Mouse (Mus musculus): ENCODE measurements at regions not wholly inside any gene's neighbourhood (a gene's known extent, or its start where the extent isn't known, plus 50 kb on each side); places are given as distances from the start of the nearest gene placed in this dataset.

GRCm38 (mm10) chr1:121618550-121618949, 50.8 kb upstream of the Ddx18 start:
- no peak for DNase-seq (ENCODE audit: low read depth)
